Mouse (Mus musculus) cerebellum, adult 11-12 months (tissue): ENCODE measurements around the gene Snrpe.
A peak's percentile ranks its signal among the peaks of the same experiment; 100 is the strongest.

Source experiments
- DNase-seq: peaks from one replicate; pipeline ENCODE4 v3.0.0; 2022

Snrpe gene

GRCm38 (mm10) chr1:133609771-133610502 is at the start of gene Snrpe:
TSS of gene Snrpe (minus strand) at chr1:133610291.
- DNase-seq, result peak; percentile 96

- DNase-seq, result no peak
Measured at GRCm38 (mm10) chr1:133658878-133659277, 48.8 kb upstream of the Snrpe start.

- DNase-seq, result no peak
Measured at GRCm38 (mm10) chr1:133656811-133657210, 46.7 kb upstream of the Snrpe start.

GRCm38 (mm10) chr1:133653033-133653432 is 42.9 kb upstream of the Snrpe start:
- DNase-seq, result no peak

- DNase-seq, result no peak
Measured at GRCm38 (mm10) chr1:133650288-133651055, 40.4 kb upstream of the Snrpe start.

- DNase-seq, result no peak
Measured at GRCm38 (mm10) chr1:133645652-133646051, 35.6 kb upstream of the Snrpe start.

- DNase-seq, result no peak
Measured at GRCm38 (mm10) chr1:133641163-133641562, 31.1 kb upstream of the Snrpe start.

- DNase-seq, result no peak
Measured at GRCm38 (mm10) chr1:133638517-133638916, 28.4 kb upstream of the Snrpe start.

GRCm38 (mm10) chr1:133632168-133632567 is 22.1 kb upstream of the Snrpe start:
- no peak for DNase-seq

- DNase-seq, result peak; percentile 50
Measured at GRCm38 (mm10) chr1:133625052-133625451, 15.0 kb upstream of the Snrpe start.

- DNase-seq, result no peak
Measured at GRCm38 (mm10) chr1:133618311-133618710, 8.2 kb upstream of the Snrpe start.

GRCm38 (mm10) chr1:133617908-133618307 is 7.8 kb upstream of the Snrpe start:
- DNase-seq, result no peak

GRCm38 (mm10) chr1:133613817-133614216 is 3.7 kb upstream of the Snrpe start:
- no peak for DNase-seq

GRCm38 (mm10) chr1:133611436-133611835 is 1.3 kb upstream of the Snrpe start:
- no peak for DNase-seq

GRCm38 (mm10) chr1:133610601-133611000 is 510 bp upstream of the Snrpe start:
- DNase-seq, result no peak

- no peak for DNase-seq
Measured at GRCm38 (mm10) chr1:133603174-133603573, 6.9 kb downstream of the Snrpe start.

- no peak for DNase-seq
Measured at GRCm38 (mm10) chr1:133596298-133597007, 13.6 kb downstream of the Snrpe start.

- DNase-seq, result no peak
Measured at GRCm38 (mm10) chr1:133585995-133586537, 24.0 kb downstream of the Snrpe start.

GRCm38 (mm10) chr1:133571293-133571692 is 38.8 kb downstream of the Snrpe start:
- DNase-seq, result no peak
